Mouse (Mus musculus): ENCODE data around the gene Git2. TPM values are rescaled to one million over a fixed set of nuclear protein-coding genes. Genes with fewer than 3 reads are reported as not detected.

Gene Git2
- 41.5 and 49.8 TPM in 2 replicates for polyA plus RNA-seq (2015; fragmentation: Nextera tagmentation; extraction: Ambion mirVana)

GRCm38 (mm10) chr5:114775056-114775979, at the start of gene Git2:
TSS of gene Git2 (minus strand) at chr5:114775517.
- H3K4me1 ChIP-seq (replicated peaks), result peaks cover 74% of the 10 kb centered on the region
- peak within 1 kb of the TSS; percentile 99 for H3K4me3 ChIP-seq (replicated peaks)
- H3K4me2 ChIP-seq (replicated peaks), result peak within 1 kb of the TSS; percentile 91
- H3K9ac ChIP-seq (replicated peaks), result peak within 1 kb of the TSS; percentile 98
- no peaks in the 10 kb centered on the region for H3K27me3 ChIP-seq
- peak within 1 kb of the TSS; percentile 94 for H3K27ac ChIP-seq
- H3K9me3 ChIP-seq, result no peaks in the 10 kb centered on the region
- no peak for ATAC-seq
- 1% methylated on average over 60 of the region's 63 CpGs for WGBS
- no peaks in the 10 kb centered on the region for H3K36me3 ChIP-seq

- no peak overlapping the region; the same call in 1 of the 2 replicates for H3K4me3 ChIP-seq (replicated peaks)
- H3K4me2 ChIP-seq (replicated peaks), result peak overlapping the region; percentile 64; the same call in 1 of the 2 replicates
- peaks cover 12% of the 10 kb centered on the region for H3K4me1 ChIP-seq (replicated peaks)
- H3K9me3 ChIP-seq, result no peaks in the 10 kb centered on the region
- peaks cover 14% of the 10 kb centered on the region; the same call in 1 of the 2 replicates for H3K36me3 ChIP-seq
- 18% methylated on average over 9 of the region's 9 CpGs for WGBS
- no peak overlapping the region for H3K9ac ChIP-seq (replicated peaks)
- ATAC-seq, result no peak; the same call in 1 of the 2 replicates
- no peaks in the 10 kb centered on the region for H3K27me3 ChIP-seq
- H3K27ac ChIP-seq, result no peak overlapping the region
These were observed 48.9 kb upstream of the Git2 start for GRCm38 (mm10) chr5:114824197-114824596.

- Histone ChIP-seq H3K36me3 (peaks cover 14% of the 10 kb centered on the region; the same call in 1 of the 2 replicates), H3K4me3 (replicated peaks) (peak within 1 kb of the TSS; percentile 74), H3K9me3 (no peaks in the 10 kb centered on the region), H3K4me2 (replicated peaks) (peak within 1 kb of the TSS; percentile 64), H3K4me1 (replicated peaks) (peaks cover 12% of the 10 kb centered on the region), H3K27me3 (no peaks in the 10 kb centered on the region), H3K27ac (peak within 1 kb of the TSS; percentile 86), H3K9ac (replicated peaks) (peak within 1 kb of the TSS; percentile 88)
- ATAC-seq, result peak; percentile 91
- WGBS, result 7% methylated on average over 53 of the region's 53 CpGs
These were observed 47.7 kb upstream of the Git2 start, which contains the start of gene 1500011B03Rik for GRCm38 (mm10) chr5:114822796-114823688. TSS of gene 1500011B03Rik (minus strand) at chr5:114823468.

- Histone ChIP-seq H3K4me1 (replicated peaks) (peaks cover 7% of the 10 kb centered on the region), H3K9ac (replicated peaks) (no peak overlapping the region), H3K27me3 (no peaks in the 10 kb centered on the region), H3K4me2 (replicated peaks) (no peak overlapping the region), H3K9me3 (no peaks in the 10 kb centered on the region), H3K4me3 (replicated peaks) (no peak overlapping the region), H3K27ac (no peak overlapping the region), H3K36me3 (peaks cover 14% of the 10 kb centered on the region; the same call in 1 of the 2 replicates)
- no peak for ATAC-seq
- WGBS, result 76% methylated on average over 11 of the region's 11 CpGs
These were observed 42.8 kb upstream of the Git2 start for GRCm38 (mm10) chr5:114818124-114818523.

- H3K36me3 ChIP-seq, result peaks cover 8% of the 10 kb centered on the region; the same call in 1 of the 2 replicates
- H3K27ac ChIP-seq, result no peak overlapping the region
- no peak overlapping the region for H3K4me3 ChIP-seq (replicated peaks)
- WGBS, result 73% methylated on average over 6 of the region's 6 CpGs
- H3K9me3 ChIP-seq, result no peaks in the 10 kb centered on the region
- no peak overlapping the region for H3K9ac ChIP-seq (replicated peaks)
- H3K4me2 ChIP-seq (replicated peaks), result no peak overlapping the region
- H3K4me1 ChIP-seq (replicated peaks), result peaks cover 14% of the 10 kb centered on the region
- H3K27me3 ChIP-seq, result no peaks in the 10 kb centered on the region
- no peak for ATAC-seq
These were observed 41.3 kb upstream of the Git2 start for GRCm38 (mm10) chr5:114816599-114816998.

- under 1% methylated on average over 50 of the region's 50 CpGs for WGBS
- peak overlapping the region; percentile 83 for H3K4me3 ChIP-seq (replicated peaks)
- peak overlapping the region; percentile 90 for H3K9ac ChIP-seq (replicated peaks)
- H3K4me2 ChIP-seq (replicated peaks), result peak overlapping the region; percentile 70
- peak; percentile 98 for ATAC-seq
- peaks cover 16% of the 10 kb centered on the region for H3K36me3 ChIP-seq
- H3K9me3 ChIP-seq, result no peaks in the 10 kb centered on the region
- H3K4me1 ChIP-seq (replicated peaks), result peaks cover 29% of the 10 kb centered on the region
- H3K27me3 ChIP-seq, result no peaks in the 10 kb centered on the region
- H3K27ac ChIP-seq, result peak overlapping the region; percentile 96
These were observed 38.3 kb upstream of the Git2 start for GRCm38 (mm10) chr5:114813525-114814181.

GRCm38 (mm10) chr5:114809826-114810225, 34.5 kb upstream of the Git2 start:
- peaks cover 40% of the 10 kb centered on the region for H3K4me1 ChIP-seq (replicated peaks)
- H3K36me3 ChIP-seq, result peaks cover 52% of the 10 kb centered on the region
- 93% methylated on average over 5 of the region's 5 CpGs for WGBS
- H3K9me3 ChIP-seq, result no peaks in the 10 kb centered on the region
- H3K27ac ChIP-seq, result no peak overlapping the region
- no peaks in the 10 kb centered on the region for H3K27me3 ChIP-seq
- H3K4me3 ChIP-seq (replicated peaks), result no peak overlapping the region
- no peak for ATAC-seq
- H3K4me2 ChIP-seq (replicated peaks), result no peak overlapping the region
- H3K9ac ChIP-seq (replicated peaks), result no peak overlapping the region

- H3K4me3 ChIP-seq (replicated peaks), result no peak overlapping the region
- no peaks in the 10 kb centered on the region for H3K9me3 ChIP-seq
- H3K4me2 ChIP-seq (replicated peaks), result no peak overlapping the region
- H3K27ac ChIP-seq, result no peak overlapping the region; the same call in 1 of the 2 replicates
- H3K27me3 ChIP-seq, result no peaks in the 10 kb centered on the region
- peaks cover 44% of the 10 kb centered on the region for H3K4me1 ChIP-seq (replicated peaks)
- H3K9ac ChIP-seq (replicated peaks), result no peak overlapping the region
- 82% methylated on average over 10 of the region's 10 CpGs for WGBS
- no peak for ATAC-seq
- peaks cover 58% of the 10 kb centered on the region for H3K36me3 ChIP-seq
These were observed 34.0 kb upstream of the Git2 start for GRCm38 (mm10) chr5:114809181-114809756.

- Histone ChIP-seq H3K36me3 (peaks cover 67% of the 10 kb centered on the region), H3K4me3 (replicated peaks) (no peak overlapping the region), H3K4me1 (replicated peaks) (peaks cover 44% of the 10 kb centered on the region), H3K9ac (replicated peaks) (no peak overlapping the region), H3K9me3 (no peaks in the 10 kb centered on the region), H3K27me3 (no peaks in the 10 kb centered on the region), H3K27ac (no peak overlapping the region), H3K4me2 (replicated peaks) (no peak overlapping the region)
- ATAC-seq, result no peak
- 85% methylated on average over 8 of the region's 8 CpGs for WGBS
These were observed 33.1 kb upstream of the Git2 start for GRCm38 (mm10) chr5:114808385-114808784.

- no peak overlapping the region for H3K4me2 ChIP-seq (replicated peaks)
- H3K4me3 ChIP-seq (replicated peaks), result no peak overlapping the region
- ATAC-seq, result no peak
- H3K36me3 ChIP-seq, result peaks cover 71% of the 10 kb centered on the region
- 0 out of 2 replicates have a peak overlapping the region, but pooled peaks have one; percentile 54 for H3K27ac ChIP-seq
- WGBS, result 77% methylated on average over 6 of the region's 6 CpGs
- peaks cover 43% of the 10 kb centered on the region for H3K4me1 ChIP-seq (replicated peaks)
- H3K27me3 ChIP-seq, result no peaks in the 10 kb centered on the region
- H3K9ac ChIP-seq (replicated peaks), result no peak overlapping the region
- H3K9me3 ChIP-seq, result no peaks in the 10 kb centered on the region
These were observed 32.6 kb upstream of the Git2 start for GRCm38 (mm10) chr5:114807893-114808292.

- peaks cover 76% of the 10 kb centered on the region for H3K36me3 ChIP-seq
- peak overlapping the region; percentile 54 for H3K27ac ChIP-seq
These were observed 32.2 kb upstream of the Git2 start for GRCm38 (mm10) chr5:114807468-114807867.

More at GRCm38 (mm10) chr5:114807468-114807867, 32.2 kb upstream of the Git2 start:
- Histone ChIP-seq H3K27me3 (no peaks in the 10 kb centered on the region), H3K9ac (replicated peaks) (no peak overlapping the region), H3K4me2 (replicated peaks) (no peak overlapping the region), H3K4me1 (replicated peaks) (peaks cover 38% of the 10 kb centered on the region), H3K4me3 (replicated peaks) (no peak overlapping the region), H3K9me3 (no peaks in the 10 kb centered on the region)
- 32% methylated on average over 8 of the region's 8 CpGs for WGBS
- no peak for ATAC-seq
